Mouse (Mus musculus): Measurements from ENCODE around the gene Dydc2.

- TF ChIP-seq POLR2A (IDR thresholded peaks at IDR 0.05; ENCODE audit: control insufficient read depth, low read depth, low read length) (no peak), CTCF (IDR thresholded peaks at IDR 0.05; ENCODE audit: control insufficient read depth, insufficient read depth, insufficient replicate concordance, low read depth, low read length) (no peak)
Observed at GRCm38 (mm10) chr14:41096296-41096860, 27.4 kb upstream of the Dydc2 start.
